Mouse (Mus musculus) neutrophil, adult 5-6 weeks (primary cell): ENCODE data around the gene Homer2. TPM values are rescaled to one million over a fixed set of nuclear protein-coding genes. Genes with fewer than 3 reads are reported as not detected.

Experiments used
- ATAC-seq: fragments of 151-379, 151-347 bp; 2 replicates; pipeline ENCODE4 v1.8.0; 2017; ENCODE audit warnings: mild to moderate bottlenecking, moderate TSS enrichment; ENCODE audit not compliant: insufficient number of reproducible peaks, poor library complexity, low FRiP score, severe bottlenecking; ENCODE audit errors: extremely low read depth
- total RNA-seq: library from RNA; stranded (forward); fragments of 200-1000 nt; gene quantifications from 2 replicates; pipeline ENCODE4 v1.2.3, GENCODE M21; 2017

Gene Homer2
- total RNA-seq, 1 experiment from 2014 or later: not detected

DNA sequence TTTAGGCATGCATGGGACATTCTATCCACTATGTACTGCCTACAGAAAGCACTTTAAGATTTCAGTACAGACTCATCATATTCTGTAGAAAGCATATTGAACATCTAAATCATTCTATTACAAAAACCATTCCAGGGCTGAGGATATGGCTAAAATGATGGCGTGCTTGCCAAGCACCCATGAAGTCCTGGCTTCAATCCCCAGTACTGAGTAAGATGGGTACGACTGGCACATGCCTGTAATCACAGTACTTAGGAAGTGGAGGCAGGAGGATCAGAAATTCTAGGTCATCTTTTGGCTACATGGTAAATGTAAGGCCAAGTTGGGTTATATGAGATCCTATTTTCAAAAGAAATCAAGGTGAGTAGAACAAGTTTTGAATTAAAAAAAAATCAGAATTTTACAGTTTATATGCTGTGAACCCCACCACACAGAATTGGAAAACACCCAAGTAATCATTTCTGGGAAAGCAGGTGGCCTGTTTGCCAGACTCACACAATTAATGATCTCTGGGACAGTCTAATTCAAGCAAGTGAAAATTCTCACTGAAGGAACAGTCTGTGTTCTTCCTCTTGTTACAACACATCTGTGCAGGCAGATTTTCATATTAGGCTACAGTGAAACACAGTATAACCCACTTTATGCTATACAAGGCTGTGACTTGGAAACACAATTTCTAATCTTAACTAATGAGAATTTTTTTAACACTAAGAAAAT lies 49.5 kb downstream of the Homer2 start:
- no peak for ATAC-seq

DNA sequence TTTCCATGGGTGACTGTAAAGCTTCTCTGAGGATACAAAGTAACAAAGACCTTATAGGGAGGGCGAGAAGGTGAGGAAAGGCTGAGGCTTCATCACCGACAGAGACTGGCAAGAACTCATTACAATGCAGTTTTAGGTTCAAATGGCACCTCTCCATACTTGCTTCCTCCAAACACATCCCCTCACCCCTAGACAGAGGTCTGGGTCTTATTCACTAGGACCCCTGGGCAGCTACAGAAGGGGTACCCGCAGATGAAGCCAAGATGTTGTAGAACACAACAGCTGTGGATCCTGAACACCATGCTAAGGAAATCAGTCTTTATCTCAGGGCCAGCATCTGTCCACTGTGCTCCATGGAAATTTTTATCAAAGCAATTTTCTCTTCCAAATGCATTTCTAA lies 50.3 kb downstream of the Homer2 start:
- no peak for ATAC-seq

DNA sequence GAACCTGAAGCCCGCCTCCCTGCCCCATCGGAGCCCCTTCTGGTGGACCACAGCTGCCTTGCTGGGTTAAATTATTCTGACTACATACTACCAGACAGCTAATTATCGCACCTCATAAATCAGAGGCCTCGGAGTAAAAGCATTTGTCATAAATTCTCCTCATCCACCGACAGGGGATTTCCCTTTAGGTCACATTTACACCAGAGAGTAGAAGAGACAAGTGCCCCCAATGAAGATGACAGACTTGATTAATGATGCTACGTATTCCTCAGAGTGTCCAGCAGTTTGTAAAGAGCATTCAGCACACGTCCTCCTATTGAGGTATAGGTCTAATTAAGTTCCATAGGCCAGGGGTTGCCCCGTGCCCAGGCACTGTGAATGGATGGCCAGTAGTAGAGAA lies 50.7 kb downstream of the Homer2 start:
- ATAC-seq: no peak

DNA sequence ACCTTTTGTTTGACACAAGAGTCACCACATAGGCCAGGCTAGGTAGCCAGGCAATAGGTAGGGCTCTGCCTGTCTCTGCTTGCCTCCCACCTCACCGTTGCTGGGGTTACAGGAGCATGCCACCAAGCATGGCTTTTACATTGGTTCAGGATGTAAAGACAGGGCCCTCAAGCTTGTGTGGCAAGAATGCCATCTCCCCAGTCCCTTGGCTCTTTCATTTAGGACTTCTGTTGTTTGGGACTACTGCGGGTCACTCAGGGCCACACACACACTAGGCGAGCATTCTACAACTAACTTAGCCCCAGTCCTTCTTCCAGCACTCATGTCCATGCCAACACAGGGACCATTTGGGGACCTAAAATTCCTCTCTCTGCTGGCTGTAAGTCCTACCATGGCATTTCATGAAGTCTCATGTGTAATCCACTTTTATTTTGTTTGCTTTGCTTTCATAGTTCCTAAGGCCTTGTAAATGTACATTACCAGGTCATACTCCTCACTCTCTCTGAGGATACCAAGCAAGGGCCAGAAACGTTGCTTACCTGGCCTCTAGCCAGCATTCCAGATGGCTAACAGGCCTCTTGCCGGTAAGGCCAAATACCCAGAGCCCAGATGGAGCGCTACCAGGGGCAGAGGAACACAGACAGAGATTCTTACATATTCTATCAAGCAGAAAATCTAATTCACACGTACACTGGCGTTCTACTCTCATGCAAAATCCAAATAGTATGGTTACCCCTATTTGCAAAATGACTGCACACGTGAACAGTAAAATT lies 52.2 kb downstream of the Homer2 start:
- no peak for ATAC-seq

DNA sequence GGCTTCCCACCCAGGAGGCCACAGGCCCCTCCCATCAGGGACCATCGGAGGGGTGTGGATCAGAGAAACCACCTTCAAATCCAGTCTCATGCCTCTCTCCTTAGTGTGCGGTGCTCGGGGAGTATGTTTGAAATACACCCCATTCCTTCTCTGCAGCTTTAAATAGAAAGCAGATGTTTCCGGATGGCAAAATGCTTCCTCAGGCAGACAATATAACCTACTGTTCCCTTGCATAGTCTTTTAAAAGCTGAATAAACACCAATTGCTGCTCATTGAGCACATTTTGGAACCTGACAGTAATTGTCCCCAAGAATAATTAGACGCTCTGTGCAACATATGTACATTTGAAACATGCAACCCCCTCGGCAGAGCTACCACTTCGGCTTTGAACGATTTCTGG lies 53.3 kb downstream of the Homer2 start:
- ATAC-seq: no peak

DNA sequence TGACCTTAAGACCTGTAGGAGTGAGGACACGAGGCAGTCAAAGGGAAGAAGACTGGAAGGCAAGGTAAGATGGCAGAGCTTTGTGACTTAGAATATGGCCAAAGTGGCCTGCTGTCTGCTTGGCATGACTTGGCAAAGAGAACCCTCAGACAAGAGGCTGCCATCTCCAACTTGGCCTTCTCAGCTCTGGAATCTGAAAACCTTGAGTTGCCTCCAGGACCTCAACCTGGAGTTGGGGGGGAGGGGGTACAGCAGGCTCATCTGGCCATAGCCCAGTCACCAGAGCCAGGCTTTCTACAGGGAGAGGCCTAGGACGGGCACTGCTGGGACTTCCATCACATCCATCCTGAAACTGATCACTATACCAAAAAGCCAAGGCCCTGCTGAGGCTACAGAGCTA lies 55.0 kb downstream of the Homer2 start:
- ATAC-seq: no peak

DNA sequence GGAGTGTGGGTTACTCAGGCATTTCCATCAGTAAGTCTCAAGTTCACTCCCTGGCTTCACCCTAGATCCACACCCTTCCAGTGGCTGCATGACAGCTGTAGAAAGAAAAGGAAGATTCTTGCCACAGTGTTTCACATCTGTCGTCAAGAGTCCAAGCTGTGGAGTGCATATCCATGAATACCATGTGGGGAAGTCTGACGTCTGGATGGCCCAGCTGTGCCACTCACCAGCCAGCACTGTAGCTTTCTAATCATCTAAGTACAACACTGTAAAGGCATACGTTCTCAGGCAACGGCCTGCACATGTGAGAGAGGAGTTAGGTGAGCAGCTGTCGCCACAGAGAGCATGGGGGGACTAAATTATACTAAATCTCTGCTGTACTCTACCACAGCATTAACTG lies 56.0 kb downstream of the Homer2 start:
- ATAC-seq: no peak

DNA sequence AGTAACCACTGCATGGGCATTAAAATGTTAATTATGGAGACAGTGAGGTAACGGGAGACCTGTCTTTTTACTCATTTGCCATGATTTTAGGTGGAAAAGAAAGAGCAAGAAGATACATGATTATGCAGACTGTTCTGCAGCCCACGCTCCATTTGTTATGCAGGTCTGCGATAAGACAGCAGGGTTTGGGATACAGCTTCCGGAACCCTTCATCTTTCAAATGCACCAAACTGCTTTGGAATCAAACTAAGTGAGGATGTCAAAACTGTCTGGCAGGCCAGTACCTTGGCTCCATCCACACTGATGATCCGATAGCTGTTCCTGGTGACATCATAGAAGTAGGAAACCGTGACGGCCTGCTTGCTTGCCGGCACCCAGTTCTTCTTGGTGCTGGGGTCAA lies 58.1 kb downstream of the Homer2 start:
- no peak for ATAC-seq

DNA sequence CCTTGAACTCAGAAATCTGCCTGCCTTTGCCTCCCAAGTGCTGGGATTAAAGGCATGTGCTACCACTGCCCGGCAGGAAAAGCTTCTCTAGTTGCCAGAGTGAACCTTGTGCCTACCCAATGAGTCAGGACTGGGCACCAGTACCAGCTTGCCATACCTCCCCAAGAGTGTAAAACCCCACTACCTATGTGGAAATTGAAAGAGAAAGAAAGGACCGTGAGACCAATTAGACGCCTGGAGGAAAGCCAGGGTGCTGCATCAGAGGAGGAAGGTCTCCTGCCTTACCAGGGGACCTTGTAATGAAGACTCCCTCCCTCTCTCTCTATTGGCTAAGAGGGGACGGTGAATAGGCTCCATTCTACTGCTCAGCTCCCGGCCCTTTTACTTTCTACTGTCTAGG lies 59.4 kb downstream of the Homer2 start:
- ATAC-seq: no peak

DNA sequence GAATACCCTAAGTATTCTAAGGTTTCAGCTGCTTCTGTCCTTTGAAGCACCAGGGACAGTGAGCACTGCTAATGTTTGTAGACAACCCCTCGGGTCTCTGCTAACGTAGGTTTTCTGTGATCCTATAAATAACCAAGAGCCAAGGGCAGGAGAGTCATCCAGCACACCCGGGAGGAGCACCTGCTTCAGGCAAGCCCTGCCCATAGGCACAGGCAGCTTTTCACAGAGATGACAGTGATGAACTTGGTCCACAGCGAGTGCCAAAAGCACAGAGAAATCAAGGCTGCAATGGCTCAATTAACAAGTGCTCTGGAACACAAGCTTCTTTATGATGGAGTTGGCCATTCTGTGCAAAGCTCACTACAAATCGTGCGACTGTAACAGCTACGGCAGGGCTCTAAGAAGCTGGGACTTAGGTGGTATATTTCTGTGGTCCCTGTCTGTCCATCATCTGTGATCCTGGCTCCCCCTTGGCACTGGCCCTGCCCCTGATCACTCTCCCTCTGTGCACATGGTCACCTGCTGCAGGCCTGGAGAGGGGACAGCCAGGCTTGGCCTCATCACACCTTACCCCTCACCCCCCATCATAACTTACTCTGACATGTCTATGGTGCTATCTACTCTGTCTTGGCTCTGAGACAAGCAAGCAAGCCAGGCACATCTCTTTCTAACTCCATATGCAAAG lies 62.6 kb downstream of the Homer2 start:
- no peak for ATAC-seq

DNA sequence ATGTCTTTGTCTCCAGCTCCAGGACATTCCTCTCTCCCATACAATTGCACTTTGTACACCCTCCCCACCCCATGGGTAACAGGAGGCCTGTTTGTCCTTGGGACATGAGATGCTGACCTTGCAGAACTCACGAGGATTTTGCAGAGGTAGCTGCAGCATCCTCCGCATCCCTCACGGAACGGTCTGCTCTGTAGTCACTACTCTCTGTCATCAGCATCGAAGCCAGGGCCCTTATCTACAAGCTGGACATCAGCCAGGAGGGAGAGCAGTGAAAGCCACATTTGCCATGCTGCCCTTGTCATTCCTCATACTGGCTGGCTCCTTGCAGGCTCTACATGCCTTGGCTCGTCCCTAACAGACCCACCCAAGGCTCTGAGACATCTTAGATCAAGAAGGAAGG lies 66.2 kb downstream of the Homer2 start:
- ATAC-seq: no peak

DNA sequence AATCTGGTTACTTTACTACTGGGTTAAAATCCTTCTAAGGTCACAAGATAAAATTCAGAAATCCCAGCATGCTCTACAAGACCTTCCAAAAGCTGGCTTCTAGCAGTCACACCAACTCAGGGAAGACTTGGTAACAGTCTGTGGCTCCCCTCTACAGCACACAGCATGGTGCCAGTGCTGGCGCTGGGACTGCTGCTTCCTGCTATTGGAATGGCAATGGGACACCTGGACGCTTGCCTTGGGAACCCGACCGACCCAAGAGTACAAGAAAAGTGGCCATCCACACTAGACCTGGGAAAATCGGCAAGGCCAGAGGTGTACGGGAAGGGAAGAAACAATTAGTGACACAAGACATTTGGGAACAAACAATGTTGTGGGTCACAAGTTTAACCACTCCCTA lies 74.7 kb downstream of the Homer2 start:
- ATAC-seq: no peak

DNA sequence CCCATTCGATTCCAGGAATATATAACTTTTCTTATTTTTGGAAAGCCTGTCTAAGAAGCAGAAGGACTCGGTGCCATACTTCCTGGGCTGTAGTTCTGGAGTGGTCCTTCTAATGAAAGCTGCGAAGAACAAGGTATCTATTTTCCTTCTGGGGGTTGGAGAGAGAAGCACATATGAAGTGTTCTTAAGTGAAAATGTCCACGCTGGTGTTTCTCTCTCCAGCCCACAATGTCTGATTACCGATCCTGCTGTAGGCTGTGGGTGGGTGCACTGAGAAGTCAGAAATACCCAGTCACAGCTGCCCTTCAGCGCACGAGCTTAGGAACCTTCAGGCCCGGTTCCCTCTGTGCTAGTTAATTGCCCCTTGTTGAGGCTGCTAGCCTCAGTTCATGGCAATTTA lies 76.1 kb downstream of the Homer2 start:
- no peak for ATAC-seq

DNA sequence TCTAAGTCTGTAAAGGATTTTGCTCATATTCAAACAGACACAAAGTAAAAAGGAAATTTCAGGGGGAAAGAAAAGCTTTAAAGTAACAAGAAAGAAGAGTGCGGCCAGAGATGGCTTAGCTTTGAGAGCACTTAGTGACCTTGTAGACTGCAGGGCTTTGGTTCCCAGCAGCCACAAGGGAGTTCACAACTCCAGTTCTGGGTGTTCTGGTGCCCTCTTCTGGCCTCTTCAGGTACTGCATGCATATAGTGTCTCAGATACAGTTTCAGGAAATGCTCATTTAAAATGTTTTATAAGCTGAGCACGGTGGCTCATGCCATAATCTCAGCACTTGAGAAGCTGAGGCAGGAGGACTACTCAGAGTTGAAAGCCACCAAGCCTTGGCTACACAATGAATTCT lies 80.9 kb downstream of the Homer2 start:
- no peak for ATAC-seq

DNA sequence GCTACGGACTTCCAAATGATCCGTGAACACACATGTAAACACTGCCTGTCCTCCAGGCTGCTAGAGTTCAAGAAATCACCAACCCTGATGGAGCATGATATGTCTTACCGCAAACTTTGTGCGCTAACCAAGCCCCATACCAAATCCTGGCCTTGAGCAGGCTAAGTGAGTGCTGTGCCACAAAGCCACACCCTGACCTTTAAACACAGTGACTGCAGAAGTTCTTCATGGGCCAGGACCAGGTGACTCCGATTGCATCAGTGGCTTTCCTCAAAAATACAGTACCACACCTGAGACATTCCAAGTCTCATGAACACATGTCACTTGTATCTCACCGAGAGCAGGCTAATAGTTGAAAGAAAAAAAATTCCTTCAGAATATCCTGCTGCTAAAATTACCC lies 83.6 kb downstream of the Homer2 start:
- ATAC-seq: no peak

DNA sequence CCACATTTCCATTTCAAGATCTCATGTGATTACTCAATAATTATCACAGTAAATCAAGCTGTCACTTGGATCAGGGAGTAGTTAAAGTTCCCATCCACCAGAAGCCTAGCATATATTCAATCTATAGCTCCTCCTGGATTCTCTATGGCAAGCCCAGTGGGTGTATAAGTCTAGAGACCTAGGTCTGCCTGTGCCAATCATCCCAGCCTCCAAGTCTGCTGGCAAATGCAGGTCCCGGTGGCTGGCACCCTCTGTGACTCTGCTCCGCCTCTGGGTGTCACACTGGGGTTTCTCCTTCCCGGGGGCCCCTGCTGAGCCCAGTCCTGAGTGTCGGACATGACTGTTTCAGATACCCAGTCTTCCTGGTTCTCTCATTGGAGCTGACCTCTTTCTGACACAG lies 84.5 kb downstream of the Homer2 start:
- no peak for ATAC-seq

DNA sequence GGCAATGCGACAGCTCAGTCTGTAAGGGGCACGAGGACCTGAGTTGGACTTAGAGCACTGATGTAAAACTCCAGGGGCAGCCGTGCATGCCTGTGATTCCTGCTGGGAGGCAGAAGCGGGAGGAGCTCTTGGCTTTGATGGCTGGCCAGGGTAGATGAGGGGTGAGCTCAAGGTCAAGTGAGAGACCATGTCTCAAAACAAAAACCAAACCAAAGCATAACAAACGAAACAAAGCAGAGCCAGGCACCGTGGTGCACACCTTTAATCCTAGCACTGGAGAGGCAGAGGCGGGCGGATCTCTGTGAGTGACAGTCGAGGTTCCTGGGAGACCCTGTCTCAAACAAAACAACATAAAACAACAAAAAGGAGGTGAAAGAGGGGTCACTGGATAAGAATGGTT lies 92.3 kb downstream of the Homer2 start:
- no peak for ATAC-seq

DNA sequence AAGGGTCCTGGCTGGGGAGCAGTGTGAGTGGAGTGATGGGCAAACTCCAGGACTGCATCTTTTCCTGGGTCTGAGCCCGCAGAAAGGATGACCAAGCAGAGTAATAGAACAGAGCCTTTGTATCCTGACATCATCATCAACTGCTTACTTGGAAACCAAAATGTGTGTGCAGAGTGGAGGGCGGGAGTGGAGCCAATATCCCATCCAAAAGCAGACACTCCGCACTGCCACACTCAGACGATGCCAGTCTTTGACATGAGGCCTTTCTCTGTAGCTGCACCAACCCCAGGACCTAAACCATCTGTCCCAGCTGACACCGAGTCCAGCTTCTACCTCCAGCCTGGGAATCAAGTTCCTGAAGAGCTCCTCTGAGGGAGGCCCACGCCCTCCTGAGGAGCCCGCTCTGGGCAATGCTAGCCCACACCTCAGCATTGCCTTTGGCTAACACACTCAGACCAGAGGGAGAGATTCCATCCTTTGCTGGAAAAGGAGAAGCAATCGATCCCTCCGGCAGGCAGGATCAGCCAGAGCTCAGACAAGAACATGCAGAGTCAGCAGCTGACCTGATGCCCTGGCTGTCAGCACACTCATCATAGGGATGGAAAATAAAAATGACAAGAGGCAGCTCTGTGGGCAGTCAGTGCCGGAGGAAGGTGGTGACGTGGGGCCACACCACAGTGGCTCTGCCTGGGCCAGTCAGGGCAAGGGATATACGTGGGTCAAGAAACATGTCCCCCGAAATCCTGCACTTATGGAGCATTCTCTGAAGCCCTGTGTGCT lies 94.3 kb downstream of the Homer2 start:
- ATAC-seq: no peak

DNA sequence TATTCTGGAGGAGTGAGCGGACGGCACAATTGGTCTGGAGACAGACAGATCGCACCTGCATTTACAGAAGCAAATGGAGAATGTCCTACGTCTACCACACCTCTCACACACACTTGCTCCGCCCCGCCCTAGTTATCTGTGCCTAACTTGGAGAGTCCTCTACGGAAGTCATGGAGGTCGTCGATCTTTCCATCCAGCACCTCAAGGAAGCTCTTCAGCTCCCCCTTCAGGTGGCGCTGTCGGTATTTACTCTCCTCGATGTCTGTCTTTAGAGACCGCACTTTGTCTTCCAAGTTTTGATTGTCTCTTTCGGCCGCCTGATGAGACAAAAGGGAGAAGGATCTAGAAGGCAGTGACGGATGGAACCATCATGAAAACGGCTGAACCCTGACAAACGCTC lies 97.2 kb downstream of the Homer2 start:
- ATAC-seq: no peak
